Mouse (Mus musculus): ENCODE data around the gene Metrn.
A peak's percentile ranks its signal among the peaks of the same experiment; 100 is the strongest.
"Not testable (repeated sequence)": the region's sequence is repeated elsewhere in the genome, so short reads cannot be mapped to it uniquely, and the experiment has no call there.

Metrn gene

GRCm38 (mm10) chr17:25830806-25831431 is 34.0 kb upstream of the Metrn start:
- DNase-seq (ENCODE audit: low spot score), result no peak

DNA sequence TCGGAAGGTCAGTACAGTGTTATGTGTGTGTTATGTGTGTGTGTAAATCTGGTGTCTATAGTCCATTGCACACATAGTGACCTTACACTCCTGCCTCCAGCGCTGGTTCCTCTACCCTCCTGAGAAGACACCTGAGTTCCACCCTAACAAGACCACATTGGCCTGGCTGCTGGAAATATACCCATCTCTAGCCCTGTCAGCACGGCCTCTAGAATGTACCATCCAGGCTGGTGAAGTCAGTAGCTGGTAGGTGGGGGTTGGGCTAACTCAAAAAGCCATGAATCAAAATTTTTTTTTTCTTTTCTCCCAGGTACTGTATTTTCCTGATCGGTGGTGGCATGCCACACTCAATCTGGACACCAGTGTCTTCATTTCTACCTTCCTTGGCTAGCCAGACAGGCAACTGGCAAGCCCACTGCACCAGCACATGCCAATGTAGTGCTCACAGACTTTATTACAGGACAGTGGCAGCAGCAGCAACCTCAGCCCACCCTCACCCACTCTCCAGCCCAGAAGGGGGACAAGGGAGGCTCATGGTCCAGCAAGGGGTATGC is 33.3 kb upstream of the Metrn start:
- no peak for DNase-seq (ENCODE audit: low spot score)

- no peak for DNase-seq (ENCODE audit: low spot score)
Measured at GRCm38 (mm10) chr17:25829558-25830017, 32.7 kb upstream of the Metrn start.

GRCm38 (mm10) chr17:25828712-25829557 is 32.0 kb upstream of the Metrn start, which contains the start of gene Jmjd8:
Jmjd8 (plus strand) TSS chr17:25828867.
- peak; percentile 56 for DNase-seq (ENCODE audit: low spot score)

DNA sequence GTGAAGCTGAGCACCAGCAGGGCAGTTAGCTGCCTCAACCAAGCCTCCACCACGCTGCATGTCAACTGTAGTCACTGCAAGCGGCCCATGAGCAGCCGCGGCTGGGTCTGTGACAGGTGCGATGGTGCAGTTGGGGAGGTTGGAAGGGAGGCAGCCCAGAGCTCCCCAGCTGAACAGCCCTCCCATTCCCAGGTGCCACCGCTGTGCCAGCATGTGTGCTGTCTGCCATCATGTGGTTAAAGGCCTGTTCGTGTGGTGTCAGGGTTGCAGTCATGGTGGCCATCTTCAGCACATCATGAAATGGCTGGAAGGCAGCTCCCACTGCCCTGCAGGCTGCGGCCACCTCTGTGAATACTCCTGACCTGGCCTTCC is 31.3 kb upstream of the Metrn start:
- DNase-seq (ENCODE audit: low spot score), result no peak

DNA sequence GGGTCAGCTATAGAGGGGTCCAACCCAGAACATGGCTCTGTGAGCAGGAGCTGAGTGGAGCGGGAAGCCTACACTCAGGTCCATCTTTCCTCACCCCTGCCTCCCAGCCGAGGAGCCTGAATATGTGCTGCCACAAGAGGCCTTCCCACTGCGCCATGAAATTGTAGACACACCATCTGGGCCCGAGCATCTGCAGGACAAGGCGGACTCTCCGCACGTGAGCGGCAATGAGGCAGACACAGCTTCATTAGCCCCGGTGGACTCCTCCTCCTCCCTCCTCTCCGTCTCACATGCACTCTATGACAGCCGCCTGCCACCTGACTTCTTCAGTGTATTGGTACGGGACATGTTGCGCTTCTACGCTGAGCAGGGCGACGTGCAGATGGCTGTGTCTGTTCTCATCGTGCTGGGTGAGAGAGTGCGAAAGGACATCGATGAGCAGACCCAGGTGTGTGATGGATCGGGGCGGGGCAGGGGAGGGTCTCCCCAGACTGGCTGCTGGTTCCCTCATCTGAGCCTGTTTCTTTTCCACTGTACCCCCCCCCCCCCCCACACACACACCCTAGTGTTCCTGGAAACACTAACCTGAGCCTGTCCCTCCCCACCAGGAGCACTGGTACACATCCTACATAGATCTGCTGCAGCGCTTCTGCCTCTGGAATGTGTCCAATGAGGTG is 30.7 kb upstream of the Metrn start:
- no peak for DNase-seq (ENCODE audit: low spot score)

DNA sequence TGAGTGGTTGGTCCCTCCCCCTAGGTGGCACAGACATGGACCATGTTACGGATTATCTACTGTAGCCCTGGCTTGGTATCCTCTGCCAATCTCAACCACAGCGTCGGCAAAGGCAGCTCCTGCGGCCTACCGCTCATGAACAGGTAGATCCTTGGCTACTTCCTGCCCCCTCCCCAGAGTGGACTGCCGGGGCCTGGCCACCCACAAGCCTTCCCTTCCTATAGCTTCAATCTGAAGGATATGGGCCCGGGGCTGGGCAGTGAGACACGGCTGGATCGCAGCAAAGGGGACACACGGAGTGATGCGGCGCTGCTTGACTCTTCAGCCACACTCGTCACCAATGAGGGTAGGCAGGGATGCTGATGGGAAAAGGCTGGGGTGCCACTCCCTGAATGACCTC is 30.1 kb upstream of the Metrn start:
- no peak for DNase-seq (ENCODE audit: low spot score)

DNA sequence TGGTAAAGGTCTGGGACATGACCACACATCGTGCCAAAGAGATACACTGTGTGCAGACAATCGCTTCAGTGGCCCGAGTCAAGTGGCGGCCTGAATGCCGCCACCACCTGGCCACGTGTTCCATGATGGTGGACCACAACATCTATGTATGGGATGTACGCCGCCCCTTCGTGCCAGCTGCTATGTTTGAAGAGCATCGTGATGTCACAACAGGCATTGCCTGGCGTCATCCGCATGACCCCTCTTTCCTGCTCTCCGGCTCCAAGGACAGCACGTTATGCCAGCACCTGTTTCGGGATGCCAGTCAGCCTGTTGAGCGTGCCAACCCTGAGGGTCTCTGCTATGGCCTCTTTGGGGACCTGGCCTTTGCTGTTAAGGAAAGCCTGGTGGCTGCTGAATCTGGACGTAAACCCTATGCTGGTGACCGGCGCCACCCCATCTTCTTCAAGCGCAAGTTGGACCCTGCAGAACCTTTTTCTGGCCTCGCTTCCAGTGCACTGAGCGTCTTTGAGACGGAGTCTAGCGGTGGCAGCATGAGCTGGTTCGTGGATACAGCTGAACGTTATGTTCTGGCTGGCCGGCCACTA is 29.1 kb upstream of the Metrn start:
- no peak for DNase-seq (ENCODE audit: low spot score)

DNA sequence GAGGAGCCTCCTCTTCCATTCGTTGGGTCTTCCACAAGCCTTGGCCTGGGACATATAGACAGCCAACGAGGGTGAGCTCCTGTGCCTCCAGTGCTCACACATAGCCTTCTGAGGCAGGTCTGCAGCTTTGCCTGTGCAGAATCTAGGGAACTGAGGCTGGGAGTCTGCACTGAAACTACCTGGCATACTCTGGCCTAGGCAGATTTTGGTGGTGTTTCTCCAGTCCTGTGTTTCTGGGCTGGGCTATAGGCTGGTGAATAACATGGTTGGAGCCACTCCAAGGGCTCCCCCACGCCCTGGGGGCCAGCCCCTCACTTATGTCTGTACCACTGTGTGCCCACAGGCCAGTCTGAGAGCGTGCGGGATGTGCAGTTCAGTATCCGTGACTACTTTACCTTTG is 28.4 kb upstream of the Metrn start:
- no peak for DNase-seq (ENCODE audit: low spot score)

DNA sequence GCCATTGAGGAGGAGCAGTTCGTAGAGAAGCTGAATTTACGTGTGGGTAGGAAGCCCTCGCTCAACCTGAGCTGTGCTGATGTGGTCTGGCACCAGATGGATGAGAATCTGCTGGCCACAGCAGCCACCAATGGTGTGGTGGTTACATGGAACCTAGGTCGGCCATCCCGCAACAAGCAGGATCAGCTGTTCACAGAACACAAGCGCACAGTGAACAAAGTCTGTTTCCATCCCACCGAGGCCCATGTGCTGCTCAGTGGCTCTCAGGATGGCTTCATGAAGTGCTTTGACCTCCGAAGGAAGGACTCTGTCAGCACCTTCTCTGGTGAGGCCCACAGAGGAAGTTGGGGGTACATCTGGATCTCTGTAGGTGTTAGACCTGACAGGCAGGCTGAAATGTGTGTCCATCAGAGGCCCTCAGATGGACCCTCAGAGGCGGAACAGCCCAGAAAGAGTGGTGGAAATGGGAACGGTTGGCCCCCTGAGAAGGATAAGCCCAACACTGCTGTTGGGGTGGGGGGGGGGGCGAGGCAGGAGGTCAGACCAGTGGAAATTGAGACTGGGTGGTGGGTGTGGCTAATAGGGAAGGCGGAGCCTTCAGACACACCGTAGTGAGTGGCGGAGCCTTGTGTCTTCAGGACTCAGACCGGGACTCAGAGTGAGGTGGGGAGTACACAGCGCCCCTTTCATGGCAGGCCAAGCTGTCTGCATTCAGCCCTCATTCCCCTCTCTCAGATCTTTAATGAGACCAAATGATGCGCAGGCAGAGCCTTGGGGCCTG is 27.6 kb upstream of the Metrn start:
- DNase-seq (ENCODE audit: low spot score), result no peak

- peak; percentile 65 for DNase-seq (ENCODE audit: low spot score)
Measured at GRCm38 (mm10) chr17:25823452-25823851, 26.5 kb upstream of the Metrn start, which contains the start of gene Wdr24. Wdr24 (plus strand) TSS chr17:25823627.

GRCm38 (mm10) chr17:25818851-25819780 is 22.2 kb upstream of the Metrn start:
- DNase-seq (ENCODE audit: low spot score), result no peak

DNA sequence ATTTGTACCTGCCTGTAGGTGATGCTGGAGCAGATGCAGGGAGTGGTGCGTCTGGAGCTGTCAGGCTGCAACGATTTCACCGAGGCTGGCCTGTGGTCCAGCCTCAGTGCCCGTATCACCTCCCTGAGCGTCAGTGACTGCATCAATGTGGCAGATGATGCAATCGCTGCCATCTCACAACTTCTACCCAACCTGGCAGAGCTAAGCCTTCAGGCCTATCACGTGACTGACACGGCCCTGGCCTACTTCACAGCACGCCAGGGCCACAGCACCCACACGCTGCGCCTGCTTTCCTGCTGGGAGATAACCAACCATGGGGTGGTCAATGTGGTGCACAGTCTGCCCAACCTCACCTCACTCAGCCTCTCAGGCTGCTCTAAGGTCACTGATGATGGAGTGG is 20.7 kb upstream of the Metrn start:
- no peak for DNase-seq (ENCODE audit: low spot score)

DNA sequence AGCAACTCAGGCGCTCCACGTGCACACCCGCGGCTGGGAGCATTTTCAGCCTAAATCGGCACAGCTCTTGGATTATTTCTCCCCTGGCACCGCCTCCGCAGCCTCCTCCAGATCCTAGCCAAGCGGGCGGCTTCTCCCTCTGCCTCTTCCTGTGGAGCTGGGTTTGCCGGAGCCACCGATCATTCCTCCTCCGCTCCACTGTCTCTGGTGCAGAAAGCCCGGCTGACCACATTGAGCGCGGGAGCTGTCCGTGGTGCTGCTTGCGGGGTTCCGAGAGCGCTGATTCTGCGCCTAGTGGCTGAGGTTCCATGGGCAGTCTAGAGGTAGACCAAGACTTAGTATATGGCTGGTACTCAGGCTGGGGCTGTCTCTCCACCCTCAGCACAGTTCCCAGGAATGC is 16.5 kb upstream of the Metrn start:
- DNase-seq (ENCODE audit: low spot score), result no peak

GRCm38 (mm10) chr17:25810890-25811289 is 14.0 kb upstream of the Metrn start:
- no peak for DNase-seq (ENCODE audit: low spot score)

DNA sequence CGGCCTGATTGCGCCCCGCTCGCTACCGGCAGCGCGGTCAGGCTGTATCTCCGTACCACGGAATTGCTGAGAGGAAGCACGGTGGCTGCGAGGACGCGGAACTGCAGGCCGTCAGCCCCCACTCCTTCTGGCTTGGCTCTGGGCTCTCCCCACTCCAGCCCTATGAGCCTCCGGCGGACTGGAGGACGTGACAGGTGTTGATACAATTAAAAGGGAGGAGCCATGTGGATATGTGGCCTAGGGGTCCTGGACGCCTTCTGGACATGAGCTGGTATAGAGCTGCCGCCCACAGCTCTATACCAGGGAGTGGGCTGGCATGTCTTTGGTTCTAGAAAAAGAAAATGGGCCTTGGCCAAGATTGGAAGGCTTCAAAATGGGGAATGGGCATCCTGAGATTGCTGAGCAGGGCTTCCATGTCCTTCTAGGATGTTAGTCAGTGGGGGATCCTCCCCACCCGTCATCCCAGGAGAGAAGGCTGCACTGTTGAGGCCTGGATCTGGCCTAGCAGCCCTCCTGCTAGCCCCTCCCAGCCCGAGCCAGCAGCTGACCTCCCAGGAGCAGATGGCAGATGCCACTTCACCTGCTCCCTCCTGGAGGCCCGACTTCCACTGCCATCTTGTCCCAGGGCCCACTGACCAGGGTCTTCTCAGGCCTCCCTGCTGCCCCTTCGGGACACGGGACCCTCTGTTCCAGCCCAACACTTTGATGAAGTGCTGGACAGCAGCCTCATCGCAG is 12.8 kb upstream of the Metrn start:
- no peak for DNase-seq (ENCODE audit: low spot score)

DNA sequence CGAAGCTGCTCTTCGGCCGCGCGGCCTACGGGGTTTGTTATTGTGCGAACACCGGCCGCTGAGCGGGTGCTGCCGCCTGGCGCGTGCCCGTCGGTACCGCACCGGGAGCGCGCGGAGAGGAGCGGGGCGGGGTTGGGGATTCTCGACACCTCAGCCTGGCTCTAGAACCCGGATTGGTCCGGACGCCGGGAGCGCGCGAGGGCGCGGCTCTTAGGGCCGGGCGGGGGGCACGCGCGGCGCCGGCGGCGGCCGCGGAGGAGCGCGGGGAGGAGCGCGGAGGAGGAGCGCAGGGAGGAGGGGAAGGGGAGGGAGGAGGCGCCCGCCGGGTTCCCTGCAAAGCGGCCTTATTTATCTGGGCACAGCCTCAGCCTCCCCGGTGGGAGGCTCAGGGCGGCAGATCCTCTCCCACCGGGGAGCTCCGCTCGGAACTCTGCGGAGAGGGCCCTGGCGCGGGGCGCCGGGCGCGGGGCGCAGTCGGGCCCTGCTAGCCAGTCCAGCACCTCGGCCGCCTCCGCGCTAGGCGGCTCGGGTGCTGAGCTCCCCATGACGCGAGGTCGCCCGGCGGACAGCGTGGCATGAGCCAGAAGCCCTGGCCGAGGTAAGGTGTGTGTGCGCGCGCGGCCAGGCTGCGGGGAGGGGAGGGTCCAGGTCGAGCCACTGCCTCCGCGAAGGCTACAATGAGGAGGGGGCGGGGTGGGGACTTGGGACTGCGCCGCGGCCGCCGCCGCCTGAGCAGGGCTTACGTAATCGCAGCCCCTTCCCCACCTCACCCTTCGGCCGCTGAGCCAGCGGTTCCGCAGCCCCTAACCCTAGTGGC is 12.1 kb upstream of the Metrn start, which contains the start of gene Fbxl16:
Fbxl16 (plus strand) TSS at position 297 of the 817 bp plus-strand sequence.
- DNase-seq (ENCODE audit: low spot score), result no peak

DNA sequence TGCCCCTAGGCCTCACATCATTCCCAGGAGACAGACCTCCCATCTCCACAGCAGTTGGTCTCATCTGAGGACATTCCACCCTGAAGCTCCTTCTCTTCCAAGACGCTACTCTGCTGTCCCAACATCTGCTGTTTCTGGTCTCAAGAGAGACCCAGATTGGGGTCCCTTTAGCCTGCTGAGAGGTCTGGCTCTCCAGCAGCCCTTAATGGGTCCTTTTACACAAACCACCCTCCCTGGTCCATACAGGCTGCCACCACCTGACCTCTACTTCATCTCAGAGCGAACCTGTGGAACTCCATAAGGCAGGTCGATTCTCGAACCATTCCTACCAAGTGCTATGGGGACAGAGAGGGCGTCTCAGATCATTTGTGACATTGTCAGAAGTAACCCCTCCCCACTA is 11.1 kb upstream of the Metrn start:
- DNase-seq (ENCODE audit: low spot score), result no peak

GRCm38 (mm10) chr17:25807452-25807851 is 10.5 kb upstream of the Metrn start:
- not testable (repeated sequence) for DNase-seq (ENCODE audit: low spot score)

Data from spleen, adult 12 weeks (tissue).